Mouse (Mus musculus): Measurements from ENCODE around the gene P2ry6. TPM values are rescaled to one million over a fixed set of nuclear protein-coding genes. Genes with fewer than 3 reads are reported as not detected.

P2ry6 gene
- polyA plus RNA-seq, 1 experiment from 2014 or later = 2.9 TPM

DNA sequence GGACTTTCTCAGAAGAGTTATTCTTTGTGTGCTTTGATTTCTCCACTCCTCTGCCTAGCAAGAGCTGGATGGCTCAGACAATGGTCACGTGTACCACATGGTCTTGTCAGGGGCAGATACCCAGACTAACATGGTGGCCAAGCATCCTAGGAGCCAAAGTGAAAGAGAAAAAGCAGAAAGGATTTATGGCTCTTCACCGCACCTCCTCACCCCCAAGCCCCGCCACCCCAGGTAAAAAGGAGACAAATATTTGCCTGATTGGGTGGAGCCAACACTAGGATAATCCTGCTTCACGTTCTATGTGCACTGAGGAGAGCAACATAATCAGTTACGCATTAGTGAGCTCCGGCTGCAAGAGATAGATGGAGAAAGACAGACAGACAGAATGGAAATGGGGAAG lies 6.1 kb downstream of the P2ry6 start:
- no peak overlapping the region for H3K9ac ChIP-seq (replicated peaks; ENCODE audit: low read depth, low read length)
- H3K36me3 ChIP-seq (ENCODE audit: control insufficient read depth, insufficient read depth) = no peaks in the 10 kb centered on the region
- H3K27ac ChIP-seq (ENCODE audit: low read length) = no peak overlapping the region
- H3K27me3 ChIP-seq (replicated peaks; ENCODE audit: control insufficient read depth, insufficient read depth, low read length) = peaks cover 2% of the 10 kb centered on the region
- H3K4me1 ChIP-seq (replicated peaks; ENCODE audit: control insufficient read depth, insufficient read depth, low read length) = no peaks in the 10 kb centered on the region
- 83% methylated on average over 6 of the region's 6 CpGs for WGBS
- H3K9me3 ChIP-seq (ENCODE audit: control insufficient read depth, low read length) = no peaks in the 10 kb centered on the region
- no peak overlapping the region for H3K4me3 ChIP-seq (replicated peaks; ENCODE audit: low read length)
- H3K4me2 ChIP-seq (ENCODE audit: low read length) = no peak overlapping the region
- ATAC-seq = no peak

DNA sequence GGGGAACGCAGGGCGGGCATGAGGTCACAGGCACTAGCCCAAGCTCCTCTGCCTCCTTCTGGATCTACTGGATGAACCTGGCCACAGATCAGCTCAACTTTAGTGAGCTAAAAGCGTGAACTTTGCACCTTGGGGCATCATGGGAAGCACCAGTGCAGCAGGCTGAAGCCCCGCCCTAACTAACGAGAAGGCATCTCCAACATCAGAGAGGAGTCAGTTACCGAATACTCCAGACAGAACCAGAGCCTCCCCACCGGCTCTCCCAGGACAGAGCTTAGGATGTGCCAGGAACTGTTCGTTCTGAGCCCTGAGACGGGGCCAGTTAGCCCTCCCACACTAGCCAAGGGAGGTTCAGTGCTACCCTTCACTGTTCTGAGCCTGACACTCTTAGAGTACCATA lies 6.6 kb downstream of the P2ry6 start:
- Histone ChIP-seq H3K36me3 (ENCODE audit: control insufficient read depth, insufficient read depth) (no peaks in the 10 kb centered on the region), H3K9ac (replicated peaks; ENCODE audit: low read depth, low read length) (no peak overlapping the region), H3K4me3 (replicated peaks; ENCODE audit: low read length) (no peak overlapping the region), H3K4me1 (replicated peaks; ENCODE audit: control insufficient read depth, insufficient read depth, low read length) (no peaks in the 10 kb centered on the region), H3K27ac (ENCODE audit: low read length) (no peak overlapping the region), H3K4me2 (ENCODE audit: low read length) (no peak overlapping the region), H3K9me3 (ENCODE audit: control insufficient read depth, low read length) (no peaks in the 10 kb centered on the region), H3K27me3 (replicated peaks; ENCODE audit: control insufficient read depth, insufficient read depth, low read length) (no peaks in the 10 kb centered on the region)
- ATAC-seq = no peak
- 78% methylated on average over 9 of the region's 9 CpGs for WGBS

- Histone ChIP-seq H3K9me3 (ENCODE audit: control insufficient read depth, low read length) (no peaks in the 10 kb centered on the region), H3K27ac (ENCODE audit: low read length) (no peak overlapping the region), H3K4me3 (replicated peaks; ENCODE audit: low read length) (no peak overlapping the region), H3K4me2 (ENCODE audit: low read length) (no peak overlapping the region), H3K27me3 (replicated peaks; ENCODE audit: control insufficient read depth, insufficient read depth, low read length) (no peaks in the 10 kb centered on the region), H3K36me3 (ENCODE audit: control insufficient read depth, insufficient read depth) (no peaks in the 10 kb centered on the region), H3K4me1 (replicated peaks; ENCODE audit: control insufficient read depth, insufficient read depth, low read length) (no peaks in the 10 kb centered on the region), H3K9ac (replicated peaks; ENCODE audit: low read depth, low read length) (no peak overlapping the region)
- no peak for ATAC-seq
- 77% methylated on average over 7 of the region's 7 CpGs for WGBS
Observed at GRCm38 (mm10) chr7:100966014-100966413, 8.4 kb downstream of the P2ry6 start.

DNA sequence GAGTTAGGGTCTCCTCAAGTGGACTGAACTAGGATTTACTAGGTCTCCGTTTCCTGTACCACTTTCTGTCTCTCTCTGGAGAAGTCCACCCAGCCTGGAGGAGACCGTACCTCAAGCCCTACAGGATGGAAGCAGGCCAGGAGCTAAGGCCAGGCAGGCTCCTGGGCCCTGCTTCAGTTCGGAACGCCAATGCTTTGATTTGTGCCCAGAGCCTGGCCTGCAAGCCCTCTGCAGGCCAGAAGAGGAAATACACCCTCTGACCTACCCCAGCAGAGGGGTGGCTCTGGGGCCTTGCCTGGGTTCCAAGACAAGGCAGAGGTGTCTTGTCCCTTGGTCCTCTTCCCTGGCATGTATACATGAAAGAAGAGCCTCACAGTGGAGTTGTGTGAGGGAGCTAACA lies 9.4 kb downstream of the P2ry6 start:
- Histone ChIP-seq H3K27ac (ENCODE audit: low read length) (no peak overlapping the region), H3K36me3 (ENCODE audit: control insufficient read depth, insufficient read depth) (no peaks in the 10 kb centered on the region), H3K9ac (replicated peaks; ENCODE audit: low read depth, low read length) (no peak overlapping the region), H3K4me3 (replicated peaks; ENCODE audit: low read length) (no peak overlapping the region), H3K9me3 (ENCODE audit: control insufficient read depth, low read length) (no peaks in the 10 kb centered on the region), H3K4me1 (replicated peaks; ENCODE audit: control insufficient read depth, insufficient read depth, low read length) (no peaks in the 10 kb centered on the region), H3K27me3 (replicated peaks; ENCODE audit: control insufficient read depth, insufficient read depth, low read length) (no peaks in the 10 kb centered on the region), H3K4me2 (ENCODE audit: low read length) (no peak overlapping the region)
- 20% methylated on average over 4 of the region's 4 CpGs for WGBS
- 0 out of 2 replicates have a peak, but pooled peaks have one; percentile 33 for ATAC-seq

DNA sequence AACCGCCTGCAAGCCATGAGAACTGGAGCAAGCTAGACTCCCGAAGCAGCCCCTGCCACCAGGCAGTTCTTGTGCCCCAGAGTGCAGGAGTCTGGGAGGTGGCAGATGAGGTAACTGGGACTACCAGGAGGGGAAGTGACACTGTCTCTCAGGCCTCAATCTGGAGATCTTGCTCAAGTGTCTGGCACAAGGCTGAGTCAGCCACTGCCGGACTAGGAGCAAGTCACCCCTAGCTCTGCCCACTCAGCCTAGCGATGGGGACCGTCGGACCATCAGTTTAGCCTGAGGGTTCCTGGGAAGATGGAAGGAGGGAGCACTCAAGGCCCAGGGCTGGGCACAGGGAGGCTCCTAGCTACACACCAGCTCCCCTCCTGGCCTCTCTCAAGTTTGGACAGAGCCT lies 10.2 kb downstream of the P2ry6 start:
- H3K4me1 ChIP-seq (replicated peaks; ENCODE audit: control insufficient read depth, insufficient read depth, low read length) = no peaks in the 10 kb centered on the region
- no peak overlapping the region for H3K4me3 ChIP-seq (replicated peaks; ENCODE audit: low read length)
- 69% methylated on average over 6 of the region's 6 CpGs for WGBS
- no peak for ATAC-seq
- H3K4me2 ChIP-seq (ENCODE audit: low read length) = no peak overlapping the region
- H3K27ac ChIP-seq (ENCODE audit: low read length) = no peak overlapping the region
- H3K9ac ChIP-seq (replicated peaks; ENCODE audit: low read depth, low read length) = no peak overlapping the region
- no peaks in the 10 kb centered on the region for H3K27me3 ChIP-seq (replicated peaks; ENCODE audit: control insufficient read depth, insufficient read depth, low read length)
- no peaks in the 10 kb centered on the region for H3K36me3 ChIP-seq (ENCODE audit: control insufficient read depth, insufficient read depth)
- H3K9me3 ChIP-seq (ENCODE audit: control insufficient read depth, low read length) = no peaks in the 10 kb centered on the region

DNA sequence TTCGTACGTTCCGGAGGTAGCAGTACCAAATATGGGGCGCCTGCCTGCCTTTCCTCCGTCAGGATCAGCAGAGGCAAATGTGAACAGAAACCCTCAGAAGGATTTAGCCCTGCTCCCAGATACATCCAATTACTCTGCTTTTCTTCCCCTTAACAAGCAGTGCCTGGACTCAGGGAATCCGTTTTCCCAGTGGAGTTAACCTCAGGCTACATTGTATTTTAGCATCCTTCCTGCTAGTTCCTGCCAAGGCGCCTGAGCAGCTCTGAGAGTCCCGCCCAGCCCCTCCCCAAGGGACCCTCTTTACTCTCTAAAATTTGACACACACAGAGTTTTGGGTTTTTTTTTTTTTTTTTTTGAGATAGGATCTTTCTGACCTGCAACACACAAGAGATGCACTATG lies 11.1 kb downstream of the P2ry6 start:
- no peak overlapping the region for H3K9ac ChIP-seq (replicated peaks; ENCODE audit: low read depth, low read length)
- WGBS = 59% methylated on average over 8 of the region's 8 CpGs
- H3K4me1 ChIP-seq (replicated peaks; ENCODE audit: control insufficient read depth, insufficient read depth, low read length) = no peaks in the 10 kb centered on the region
- no peaks in the 10 kb centered on the region for H3K27me3 ChIP-seq (replicated peaks; ENCODE audit: control insufficient read depth, insufficient read depth, low read length)
- ATAC-seq = no peak
- no peak overlapping the region for H3K27ac ChIP-seq (ENCODE audit: low read length)
- no peaks in the 10 kb centered on the region for H3K9me3 ChIP-seq (ENCODE audit: control insufficient read depth, low read length)
- H3K4me3 ChIP-seq (replicated peaks; ENCODE audit: low read length) = no peak overlapping the region
- no peak overlapping the region for H3K4me2 ChIP-seq (ENCODE audit: low read length)
- H3K36me3 ChIP-seq (ENCODE audit: control insufficient read depth, insufficient read depth) = no peaks in the 10 kb centered on the region

DNA sequence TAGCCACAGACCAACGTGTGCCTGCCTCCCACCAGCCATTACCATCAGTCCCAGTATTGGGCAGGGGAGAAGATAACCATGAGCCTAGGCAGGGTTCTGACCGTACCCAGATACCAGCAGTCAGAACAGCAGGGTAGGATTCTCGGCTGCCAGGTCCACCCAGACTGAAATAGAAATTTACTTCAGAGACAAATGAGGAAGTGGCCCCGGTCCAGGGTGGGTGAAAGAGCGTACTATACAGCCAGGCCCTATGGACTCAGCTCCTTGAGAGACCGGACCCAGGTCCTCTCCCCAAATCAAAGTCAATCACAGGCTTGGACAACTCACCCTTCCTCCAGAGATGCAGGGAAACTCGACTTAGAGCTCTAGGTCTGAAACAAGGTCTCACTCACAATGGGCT lies 13.3 kb downstream of the P2ry6 start:
- WGBS = 78% methylated on average over 7 of the region's 7 CpGs
- no peaks in the 10 kb centered on the region for H3K36me3 ChIP-seq (ENCODE audit: control insufficient read depth, insufficient read depth)
- no peak overlapping the region for H3K27ac ChIP-seq (ENCODE audit: low read length)
- H3K4me1 ChIP-seq (replicated peaks; ENCODE audit: control insufficient read depth, insufficient read depth, low read length) = no peaks in the 10 kb centered on the region
- no peak overlapping the region for H3K4me2 ChIP-seq (ENCODE audit: low read length)
- H3K4me3 ChIP-seq (replicated peaks; ENCODE audit: low read length) = no peak overlapping the region
- no peaks in the 10 kb centered on the region for H3K27me3 ChIP-seq (replicated peaks; ENCODE audit: control insufficient read depth, insufficient read depth, low read length)
- no peak overlapping the region for H3K9ac ChIP-seq (replicated peaks; ENCODE audit: low read depth, low read length)
- no peak for ATAC-seq
- H3K9me3 ChIP-seq (ENCODE audit: control insufficient read depth, low read length) = no peaks in the 10 kb centered on the region

DNA sequence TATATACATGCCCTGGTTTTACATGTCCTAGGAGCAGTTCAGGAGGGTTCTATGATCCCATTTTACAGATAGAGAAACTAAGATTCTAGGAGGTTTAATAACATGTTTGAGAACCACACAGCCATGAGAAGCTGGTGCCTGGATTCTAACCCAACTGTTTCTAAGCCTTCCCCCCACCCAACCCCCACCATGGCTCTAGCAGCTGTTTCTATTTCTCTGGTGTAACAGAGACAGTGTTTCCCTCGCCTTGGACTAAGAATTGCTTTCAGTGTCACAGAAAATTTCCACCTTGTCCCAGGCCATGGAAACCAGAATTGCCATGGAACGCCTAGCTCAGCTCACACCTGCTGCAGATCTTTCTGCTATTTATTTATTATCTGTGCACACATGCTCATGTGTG lies 14.0 kb downstream of the P2ry6 start:
- H3K4me3 ChIP-seq (replicated peaks; ENCODE audit: low read length) = no peak overlapping the region
- no peaks in the 10 kb centered on the region for H3K27me3 ChIP-seq (replicated peaks; ENCODE audit: control insufficient read depth, insufficient read depth, low read length)
- WGBS = 76% methylated on average over 2 of the region's 2 CpGs
- H3K4me2 ChIP-seq (ENCODE audit: low read length) = no peak overlapping the region
- H3K27ac ChIP-seq (ENCODE audit: low read length) = no peak overlapping the region
- no peak for ATAC-seq
- no peaks in the 10 kb centered on the region for H3K36me3 ChIP-seq (ENCODE audit: control insufficient read depth, insufficient read depth)
- H3K9me3 ChIP-seq (ENCODE audit: control insufficient read depth, low read length) = no peaks in the 10 kb centered on the region
- no peak overlapping the region for H3K9ac ChIP-seq (replicated peaks; ENCODE audit: low read depth, low read length)
- H3K4me1 ChIP-seq (replicated peaks; ENCODE audit: control insufficient read depth, insufficient read depth, low read length) = no peaks in the 10 kb centered on the region

GRCm38 (mm10) chr7:100958426-100958825 lies 16.0 kb downstream of the P2ry6 start:
- no peaks in the 10 kb centered on the region for H3K4me1 ChIP-seq (replicated peaks; ENCODE audit: control insufficient read depth, insufficient read depth, low read length)
- no peak overlapping the region for H3K27ac ChIP-seq (ENCODE audit: low read length)
- no peak overlapping the region for H3K9ac ChIP-seq (replicated peaks; ENCODE audit: low read depth, low read length)
- ATAC-seq = no peak
- no peaks in the 10 kb centered on the region for H3K36me3 ChIP-seq (ENCODE audit: control insufficient read depth, insufficient read depth)
- H3K4me3 ChIP-seq (replicated peaks; ENCODE audit: low read length) = no peak overlapping the region
- no peaks in the 10 kb centered on the region for H3K27me3 ChIP-seq (replicated peaks; ENCODE audit: control insufficient read depth, insufficient read depth, low read length)
- 96% methylated on average over 2 of the region's 2 CpGs for WGBS
- no peaks in the 10 kb centered on the region for H3K9me3 ChIP-seq (ENCODE audit: control insufficient read depth, low read length)
- H3K4me2 ChIP-seq (ENCODE audit: low read length) = no peak overlapping the region

GRCm38 (mm10) chr7:100952686-100953085 lies 21.8 kb downstream of the P2ry6 start:
- ATAC-seq = no peak
- no peaks in the 10 kb centered on the region for H3K4me1 ChIP-seq (replicated peaks; ENCODE audit: control insufficient read depth, insufficient read depth, low read length)
- H3K36me3 ChIP-seq (ENCODE audit: control insufficient read depth, insufficient read depth) = no peaks in the 10 kb centered on the region
- H3K9me3 ChIP-seq (ENCODE audit: control insufficient read depth, low read length) = no peaks in the 10 kb centered on the region
- no peak overlapping the region for H3K4me3 ChIP-seq (replicated peaks; ENCODE audit: low read length)
- no peak overlapping the region for H3K27ac ChIP-seq (ENCODE audit: low read length)
- H3K27me3 ChIP-seq (replicated peaks; ENCODE audit: control insufficient read depth, insufficient read depth, low read length) = no peaks in the 10 kb centered on the region
- no peak overlapping the region for H3K9ac ChIP-seq (replicated peaks; ENCODE audit: low read depth, low read length)
- WGBS = 88% methylated on average over 7 of the region's 7 CpGs
- no peak overlapping the region for H3K4me2 ChIP-seq (ENCODE audit: low read length)
